Mouse (Mus musculus) yolk sac, embryonic 10.5 days (tissue): Measurements from ENCODE around the gene Gm13889.

Experiments used
- DNase-seq: peaks from one replicate; pipeline ENCODE4 v3.0.0-alpha.2; 2017; ENCODE audit warnings: low spot score

The Gm13889 gene

GRCm38 (mm10) chr2:93957785-93958175 lies 779 bp upstream of the Gm13889 start:
- DNase-seq = no peak

- DNase-seq = peak; percentile 48
Observed at GRCm38 (mm10) chr2:93956331-93956801, 635 bp downstream of the Gm13889 start.

GRCm38 (mm10) chr2:93955886-93956285 lies 1.1 kb downstream of the Gm13889 start:
- DNase-seq = peak; percentile 11

- DNase-seq = no peak
Observed at GRCm38 (mm10) chr2:93954781-93955578, 2.0 kb downstream of the Gm13889 start.

GRCm38 (mm10) chr2:93953726-93954125 lies 3.3 kb downstream of the Gm13889 start:
- DNase-seq = no peak

GRCm38 (mm10) chr2:93946976-93947375 lies 10.0 kb downstream of the Gm13889 start:
- no peak for DNase-seq

- DNase-seq = no peak
Observed at GRCm38 (mm10) chr2:93944855-93945254, 12.1 kb downstream of the Gm13889 start.

- no peak for DNase-seq
Observed at GRCm38 (mm10) chr2:93944099-93944498, 12.9 kb downstream of the Gm13889 start.

- DNase-seq = no peak
Observed at GRCm38 (mm10) chr2:93941670-93942069, 15.3 kb downstream of the Gm13889 start.

- no peak for DNase-seq
Observed at GRCm38 (mm10) chr2:93938534-93938933, 18.5 kb downstream of the Gm13889 start.

GRCm38 (mm10) chr2:93928866-93929265 lies 28.1 kb downstream of the Gm13889 start:
- no peak for DNase-seq

- DNase-seq = no peak
Observed at GRCm38 (mm10) chr2:93927701-93928437, 29.1 kb downstream of the Gm13889 start.

GRCm38 (mm10) chr2:93926141-93926540 lies 30.9 kb downstream of the Gm13889 start:
- DNase-seq = no peak

- DNase-seq = no peak
Observed at GRCm38 (mm10) chr2:93919093-93919492, 37.9 kb downstream of the Gm13889 start.

GRCm38 (mm10) chr2:93913552-93913951 lies 43.4 kb downstream of the Gm13889 start:
- DNase-seq = no peak

GRCm38 (mm10) chr2:93911942-93912341 lies 45.1 kb downstream of the Gm13889 start:
- DNase-seq = no peak

GRCm38 (mm10) chr2:93909716-93910115 lies 47.3 kb downstream of the Gm13889 start:
- no peak for DNase-seq

GRCm38 (mm10) chr2:93907519-93908294 lies 49.3 kb downstream of the Gm13889 start:
- DNase-seq = no peak

GRCm38 (mm10) chr2:93906316-93906715 lies 50.7 kb downstream of the Gm13889 start:
- DNase-seq = no peak
